Mouse (Mus musculus) kidney, postnatal 0 days (tissue): ENCODE measurements around the gene Lim2. TPM values are rescaled to one million over a fixed set of nuclear protein-coding genes. Genes with fewer than 3 reads are reported as not detected.
"Not testable (repeated sequence)": the region's sequence is repeated elsewhere in the genome, so short reads cannot be mapped to it uniquely, and the experiment has no call there.

Experiments used
- ATAC-seq: fragments of 200-750 bp; cut with Nextera tagmentation; replicated peaks from 2 replicates; pipeline ENCODE4 v1.8.0; 2017; ENCODE audit warnings: low read depth, moderate number of reproducible peaks, moderate TSS enrichment, moderate library complexity; ENCODE audit not compliant: low FRiP score
- DNase-seq: peaks from one replicate; pipeline ENCODE4 v3.0.0-alpha.2; 2016; ENCODE audit warnings: low spot score
- H3K27ac ChIP-seq: fragments of 300-500 bp; sonication (generic); 2 replicates; pipeline ENCODE4 v1.5.1; 2014; ENCODE audit warnings: mild to moderate bottlenecking
- H3K27me3 ChIP-seq: fragments of 300-500 bp; sonication (generic); 2 replicates; pipeline ENCODE4 v1.6.1; 2014; ENCODE audit warnings: low read length, mixed read lengths; ENCODE audit not compliant: insufficient read depth
- H3K36me3 ChIP-seq: fragments of 300-500 bp; sonication (generic); 2 replicates; pipeline ENCODE4 v1.6.1; 2014; ENCODE audit warnings: low read length, mixed read lengths; ENCODE audit not compliant: insufficient read depth
- H3K4me1 ChIP-seq: fragments of 300-500 bp; sonication (generic); replicated peaks from 2 replicates; pipeline ENCODE4 v1.6.1; 2014; ENCODE audit warnings: antibody characterized with exemption, low read length, mixed read lengths; ENCODE audit not compliant: insufficient read depth
- H3K4me2 ChIP-seq: fragments of 300-500 bp; sonication (generic); 2 replicates; pipeline ENCODE4 v1.6.1; 2014; ENCODE audit warnings: mild to moderate bottlenecking, low read length, moderate library complexity, mixed read lengths
- H3K4me3 ChIP-seq: fragments of 300-500 bp; sonication (generic); replicated peaks from 2 replicates; pipeline ENCODE4 v1.5.1; 2014; ENCODE audit warnings: low read depth, low read length
- H3K9ac ChIP-seq: fragments of 300-500 bp; sonication (generic); 2 replicates; pipeline ENCODE4 v1.6.1; 2014; ENCODE audit warnings: low read depth, low read length
- H3K9me3 ChIP-seq: fragments of 300-500 bp; sonication (generic); replicated peaks from 2 replicates; pipeline ENCODE4 v1.6.1; 2016; ENCODE audit warnings: low read length, inconsistent platforms, mixed read lengths
- CTCF ChIP-seq: IDR thresholded peaks from 2 replicates; pipeline ENCODE4 v1.5.1; 2016; ENCODE audit warnings: antibody characterized with exemption, low read depth, mild to moderate bottlenecking, moderate library complexity
- WGBS: fragments of 180-500 bp; shearing (Covaris S2); extraction: QIAGEN DNeasy Blood & Tissue Kit; methylation state at CpG from one replicate; pipeline ENCODE4 v1.1.7; 2014; 5-methylcytosine and 5-hydroxymethylcytosine counted together
- polyA plus RNA-seq: library from polyadenylated mRNA; unstranded; fragments of >200 nt; fragmentation: Nextera tagmentation; extraction: Ambion mirVana; gene quantifications from 2 replicates; pipeline ENCODE4 v1.2.1, GENCODE M21; 2015

The Lim2 gene
- polyA plus RNA-seq, 1 experiment from 2014 or later = not detected

- ATAC-seq = peak; percentile 61; the same call in 1 of the 2 replicates
- DNase-seq = peak; percentile 73
- no peaks in the 10 kb centered on the region for H3K36me3 ChIP-seq
- no peaks in the 10 kb centered on the region for H3K9me3 ChIP-seq
- no peak within 1 kb of the TSS for H3K4me2 ChIP-seq
- no peak for TF ChIP-seq CTCF
- 30% methylated on average over 4 of the region's 4 CpGs for WGBS
- no peak within 1 kb of the TSS for H3K27ac ChIP-seq
- no peak within 1 kb of the TSS for H3K4me3 ChIP-seq
- H3K9ac ChIP-seq = no peak within 1 kb of the TSS
- no peaks in the 10 kb centered on the region for H3K4me1 ChIP-seq
- no peaks in the 10 kb centered on the region for H3K27me3 ChIP-seq
Observed at GRCm38 (mm10) chr7:43408131-43408553, 19.3 kb upstream of the Lim2 start, which contains the start of gene Siglecg. TSS of gene Siglecg (plus strand) at chr7:43408204.

GRCm38 (mm10) chr7:43409084-43409483 lies 18.4 kb upstream of the Lim2 start:
- 64% methylated on average over 3 of the region's 3 CpGs for WGBS
- H3K4me2 ChIP-seq = no peak overlapping the region
- no peak overlapping the region for H3K27ac ChIP-seq
- H3K36me3 ChIP-seq = no peaks in the 10 kb centered on the region
- no peak overlapping the region for H3K4me3 ChIP-seq
- no peaks in the 10 kb centered on the region for H3K9me3 ChIP-seq
- ATAC-seq (no peak), DNase-seq (no peak)
- H3K27me3 ChIP-seq = no peaks in the 10 kb centered on the region
- H3K9ac ChIP-seq = no peak overlapping the region
- no peaks in the 10 kb centered on the region for H3K4me1 ChIP-seq
- TF ChIP-seq CTCF = no peak

GRCm38 (mm10) chr7:43411724-43412123 lies 15.7 kb upstream of the Lim2 start:
- H3K27me3 ChIP-seq, H3K9ac ChIP-seq, H3K4me2 ChIP-seq, H3K4me3 ChIP-seq, H3K9me3 ChIP-seq, H3K36me3 ChIP-seq, H3K27ac ChIP-seq, H3K4me1 ChIP-seq: not testable (repeated sequence)
- ATAC-seq (peak; percentile 58; the same call in 1 of the 2 replicates), DNase-seq (peak; percentile 22)
- 22% methylated on average over 4 of the region's 4 CpGs for WGBS

GRCm38 (mm10) chr7:43417298-43417697 lies 10.2 kb upstream of the Lim2 start:
- H3K27ac ChIP-seq = no peak overlapping the region
- H3K9me3 ChIP-seq = no peaks in the 10 kb centered on the region
- H3K4me2 ChIP-seq = no peak overlapping the region
- H3K4me3 ChIP-seq = no peak overlapping the region
- DNase-seq (no peak), ATAC-seq (no peak)
- H3K4me1 ChIP-seq = no peaks in the 10 kb centered on the region
- no peaks in the 10 kb centered on the region for H3K27me3 ChIP-seq
- no peaks in the 10 kb centered on the region for H3K36me3 ChIP-seq
- no peak overlapping the region for H3K9ac ChIP-seq
- TF ChIP-seq CTCF = no peak
- WGBS = 86% methylated on average over 10 of the region's 10 CpGs

- ATAC-seq (peak; percentile 91), DNase-seq (peak; percentile 88)
- Histone ChIP-seq H3K4me1 (no peaks in the 10 kb centered on the region), H3K27me3 (no peaks in the 10 kb centered on the region), H3K4me2 (0 out of 2 replicates have a peak overlapping the region, but pooled peaks have one; percentile 8), H3K9ac (no peak overlapping the region), H3K36me3 (no peaks in the 10 kb centered on the region), H3K4me3 (no peak overlapping the region), H3K27ac (no peak overlapping the region), H3K9me3 (no peaks in the 10 kb centered on the region)
- WGBS = 15% methylated on average over 11 of the region's 11 CpGs
- TF ChIP-seq CTCF = peak; percentile 94
Observed at GRCm38 (mm10) chr7:43422995-43423617, 4.4 kb upstream of the Lim2 start.

GRCm38 (mm10) chr7:43423991-43424625 lies 3.4 kb upstream of the Lim2 start:
- no peak for ATAC-seq
- H3K9me3 ChIP-seq = no peaks in the 10 kb centered on the region

More at GRCm38 (mm10) chr7:43423991-43424625, 3.4 kb upstream of the Lim2 start:
- Histone ChIP-seq H3K27me3 (no peaks in the 10 kb centered on the region), H3K4me2 (no peak overlapping the region), H3K4me3 (no peak overlapping the region), H3K27ac (no peak overlapping the region), H3K4me1 (no peaks in the 10 kb centered on the region), H3K9ac (no peak overlapping the region), H3K36me3 (no peaks in the 10 kb centered on the region)
- 58% methylated on average over 3 of the region's 3 CpGs for WGBS
- TF ChIP-seq CTCF = no peak
- no peak for DNase-seq
